Mouse (Mus musculus) embryo, embryonic 10.5 days (tissue): ENCODE results near the gene Nfic.
A peak's percentile ranks its signal among the peaks of the same experiment; 100 is the strongest.

Source experiments
- DNase-seq: peaks from one replicate; pipeline ENCODE4 v3.0.0-alpha.2; 2015; ENCODE audit warnings: low spot score

Gene Nfic

GRCm38 (mm10) chr10:81455181-81455895 lies at the start of gene Nfic:
Gene Nfic, minus strand, starts transcription at chr10:81455635.
- DNase-seq, result no peak

GRCm38 (mm10) chr10:81502658-81503057 lies 47.2 kb upstream of the Nfic start:
- DNase-seq, result peak; percentile 84

GRCm38 (mm10) chr10:81501863-81502262 lies 46.4 kb upstream of the Nfic start:
- DNase-seq, result no peak

- DNase-seq, result no peak
These were observed 44.6 kb upstream of the Nfic start, which contains the start of gene S1pr4 for GRCm38 (mm10) chr10:81500032-81500431. Gene S1pr4, minus strand, starts transcription at chr10:81500132.

- DNase-seq, result no peak
These were observed 43.9 kb upstream of the Nfic start for GRCm38 (mm10) chr10:81499250-81499901.

- no peak for DNase-seq
These were observed 43.1 kb upstream of the Nfic start for GRCm38 (mm10) chr10:81498316-81499249.

GRCm38 (mm10) chr10:81497401-81498270 lies 42.2 kb upstream of the Nfic start:
- DNase-seq, result no peak

- DNase-seq, result no peak
These were observed 41.5 kb upstream of the Nfic start for GRCm38 (mm10) chr10:81496969-81497368.

GRCm38 (mm10) chr10:81496264-81496901 lies 40.9 kb upstream of the Nfic start, which contains the start of gene Ncln:
Gene Ncln, minus strand, starts transcription at chr10:81496392.
- DNase-seq, result peak; percentile 99

GRCm38 (mm10) chr10:81495616-81496263 lies 40.3 kb upstream of the Nfic start:
- no peak for DNase-seq

- no peak for DNase-seq
These were observed 39.7 kb upstream of the Nfic start for GRCm38 (mm10) chr10:81495151-81495550.

- no peak for DNase-seq
These were observed 39.0 kb upstream of the Nfic start for GRCm38 (mm10) chr10:81494260-81495041.

GRCm38 (mm10) chr10:81493601-81494220 lies 38.3 kb upstream of the Nfic start:
- no peak for DNase-seq

GRCm38 (mm10) chr10:81492606-81493240 lies 37.3 kb upstream of the Nfic start:
- DNase-seq, result no peak

- DNase-seq, result no peak
These were observed 35.6 kb upstream of the Nfic start for GRCm38 (mm10) chr10:81491018-81491417.

GRCm38 (mm10) chr10:81489941-81490340 lies 34.5 kb upstream of the Nfic start:
- no peak for DNase-seq

GRCm38 (mm10) chr10:81488081-81488480 lies 32.6 kb upstream of the Nfic start:
- DNase-seq, result no peak

GRCm38 (mm10) chr10:81486496-81486895 lies 31.1 kb upstream of the Nfic start:
- no peak for DNase-seq
